In the genomic region with DNA sequence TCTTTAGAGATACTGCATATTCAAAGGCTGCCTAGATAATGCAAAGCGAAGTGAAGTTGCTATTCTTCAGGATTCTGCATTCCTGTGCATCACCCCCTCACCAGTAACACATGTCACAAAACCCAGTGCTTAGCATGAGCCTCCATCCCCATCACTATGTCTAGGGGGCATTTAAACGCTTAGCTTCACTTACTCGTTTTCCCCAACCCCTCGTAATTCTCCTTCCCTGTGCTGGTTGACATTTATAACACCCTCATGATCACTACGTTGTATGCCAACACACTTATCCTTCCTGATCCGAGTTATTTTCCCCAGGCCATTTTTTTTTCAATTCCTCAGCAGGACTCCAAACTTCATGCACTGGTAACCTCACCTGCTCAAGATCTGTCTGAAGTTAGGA, we compare ENCODE assay signal across 21 mouse cellular contexts.
DNase-seq lines count a peak whose midpoint lies in the region; ATAC-seq lines count a peak whose summit lies in the region.
"Had no signal": no experiment of that assay in that cellular context is flagged by ENCODE, and none has a peak within 500 bp of the region (broad histone marks: within the 10 kb centered on the region; RNA-seq: fewer than 3 reads in every experiment).

No protein-coding gene starts in this region.

- 26% methylated on average over 6 of the region's 6 CpGs for WGBS in neural tube, embryonic 13.5 days
- WGBS in neural tube, embryonic 14.5 days, result 27% methylated on average over 6 of the region's 6 CpGs
- WGBS in neural tube, embryonic 15.5 days, result 24% methylated on average over 6 of the region's 6 CpGs
- WGBS in kidney, embryonic 15.5 days, result 43% methylated on average over 6 of the region's 6 CpGs

- H3K9me3 ChIP-seq in neural tube, embryonic 13.5 days, result no peaks in the 10 kb centered on the region
- no peaks in the 10 kb centered on the region for H3K9me3 ChIP-seq in neural tube, embryonic 14.5 days (ENCODE audit: control insufficient read depth, low read length)
- no peaks in the 10 kb centered on the region for H3K9me3 ChIP-seq in neural tube, embryonic 15.5 days (replicated peaks)
- H3K9me3 ChIP-seq in kidney, embryonic 15.5 days (replicated peaks), result no peaks in the 10 kb centered on the region
- H3K9me3 ChIP-seq: G1E had no signal

- H3K4me1 ChIP-seq in neural tube, embryonic 13.5 days (replicated peaks), result peaks cover 7% of the 10 kb centered on the region; the same call in 1 of the 2 replicates
- H3K4me1 ChIP-seq in neural tube, embryonic 14.5 days (ENCODE audit: control insufficient read depth, insufficient read depth, low read length), result peaks cover 3% of the 10 kb centered on the region; the same call in 1 of the 2 replicates
- H3K4me1 ChIP-seq in neural tube, embryonic 15.5 days, result 0 out of 2 replicates have a peak, but pooled peaks cover 2% of the 10 kb centered on the region
- no peaks in the 10 kb centered on the region for H3K4me1 ChIP-seq in kidney, embryonic 15.5 days

- no peaks in the 10 kb centered on the region for H3K36me3 ChIP-seq in neural tube, embryonic 13.5 days
- no peaks in the 10 kb centered on the region for H3K36me3 ChIP-seq in neural tube, embryonic 14.5 days (ENCODE audit: control insufficient read depth, insufficient read depth, low read length)
- H3K36me3 ChIP-seq in neural tube, embryonic 15.5 days, result no peaks in the 10 kb centered on the region
- no peaks in the 10 kb centered on the region for H3K36me3 ChIP-seq in kidney, embryonic 15.5 days
- H3K36me3 ChIP-seq: G1E had no signal

- no peak overlapping the region for H3K4me2 ChIP-seq in neural tube, embryonic 13.5 days
- H3K4me2 ChIP-seq in neural tube, embryonic 14.5 days (ENCODE audit: low read depth, low read length), result no peak overlapping the region
- H3K4me2 ChIP-seq in neural tube, embryonic 15.5 days, result no peak overlapping the region
- no peak overlapping the region for H3K4me2 ChIP-seq in kidney, embryonic 15.5 days

- DNase-seq in neural tube, embryonic 10.5 days (ENCODE audit: extremely low spot score, low spot score), result no peak
- DNase-seq in frontal cortex, postnatal 10 days (ENCODE audit: low spot score in 2 of 2), result no peak
- DNase-seq: adrenal gland, adult 2 months; adrenal gland, adult 8-10 months; adrenal gland, postnatal 10 days; adrenal gland, postnatal 14 days; adrenal gland, postnatal 25 days; adrenal gland, postnatal 36 days; B cell, adult 2 months; cerebellum, adult 11 months; cerebellum, adult 11-12 months; cerebellum, adult 18-20 months had no signal

- H3K4me3 ChIP-seq in neural tube, embryonic 13.5 days, result no peak overlapping the region
- no peak overlapping the region for H3K4me3 ChIP-seq in neural tube, embryonic 14.5 days (ENCODE audit: low read depth, low read length)
- no peak overlapping the region for H3K4me3 ChIP-seq in neural tube, embryonic 15.5 days (replicated peaks)
- no peak overlapping the region for H3K4me3 ChIP-seq in kidney, embryonic 15.5 days (replicated peaks)

- H3K9ac ChIP-seq in neural tube, embryonic 13.5 days, result no peak overlapping the region
- no peak overlapping the region for H3K9ac ChIP-seq in neural tube, embryonic 14.5 days (replicated peaks; ENCODE audit: low read depth, low read length)
- H3K9ac ChIP-seq in neural tube, embryonic 15.5 days (replicated peaks), result no peak overlapping the region
- H3K9ac ChIP-seq in kidney, embryonic 15.5 days, result no peak overlapping the region

- ATAC-seq in neural tube, embryonic 13.5 days (ENCODE audit: low read depth), result peak; percentile 72
- ATAC-seq in neural tube, embryonic 14.5 days (ENCODE audit: low read depth), result peak; percentile 82; the same call in 1 of the 2 replicates
- ATAC-seq in neural tube, embryonic 15.5 days (ENCODE audit: low FRiP score), result peak; percentile 50
- no peak for ATAC-seq in kidney, embryonic 15.5 days (replicated peaks; ENCODE audit: low FRiP score)
- ATAC-seq: activated CD4-positive, CD25-positive, alpha-beta regulatory T cell, adult 4 months; CD4-positive, CD25-positive, alpha-beta regulatory T cell, adult 4 months; Patski had no signal

- peak overlapping the region; percentile 54 for H3K27ac ChIP-seq in neural tube, embryonic 13.5 days (replicated peaks)
- no peak overlapping the region for H3K27ac ChIP-seq in neural tube, embryonic 14.5 days (ENCODE audit: low read depth, low read length)
- H3K27ac ChIP-seq in neural tube, embryonic 15.5 days (replicated peaks), result no peak overlapping the region
- no peak overlapping the region for H3K27ac ChIP-seq in kidney, embryonic 15.5 days

- H3K27me3 ChIP-seq in neural tube, embryonic 13.5 days, result no peaks in the 10 kb centered on the region
- H3K27me3 ChIP-seq in neural tube, embryonic 14.5 days (ENCODE audit: control insufficient read depth, insufficient read depth, low read length), result no peaks in the 10 kb centered on the region
- H3K27me3 ChIP-seq in neural tube, embryonic 15.5 days (replicated peaks), result no peaks in the 10 kb centered on the region
- H3K27me3 ChIP-seq in kidney, embryonic 15.5 days, result no peaks in the 10 kb centered on the region
- H3K27me3 ChIP-seq: CH12.LX, Patski had no signal
